ENCODE assay signal across 34 mouse cellular contexts in genomic region chr7:123946836-123947235, GRCm38 (mm10). TPM values are rescaled to one million over a fixed set of nuclear protein-coding genes. Genes with fewer than 3 reads are reported as not detected.
DNase-seq lines count a peak whose midpoint lies in the region; ATAC-seq and TF ChIP-seq lines count a peak whose summit lies in the region.
"Had no signal": no experiment of that assay in that cellular context is flagged by ENCODE, and none has a peak within 500 bp of the region (broad histone marks: within the 10 kb centered on the region; RNA-seq: fewer than 3 reads in every experiment).

No protein-coding gene starts in this region.

- no peaks in the 10 kb centered on the region for H3K4me1 ChIP-seq in stomach, embryonic 14.5 days (ENCODE audit: control insufficient read depth, insufficient read depth, low read length)
- H3K4me1 ChIP-seq in stomach, postnatal 0 days (replicated peaks; ENCODE audit: control insufficient read depth, insufficient read depth): no peaks in the 10 kb centered on the region
- H3K4me1 ChIP-seq: limb, embryonic 13.5 days; liver, embryonic 12.5 days; midbrain, embryonic 10.5 days; midbrain, embryonic 15.5 days; neural tube, embryonic 15.5 days; stomach, embryonic 15.5 days had no signal

- TF ChIP-seq EP300 in stomach, postnatal 0 days (optimal IDR thresholded peaks at IDR 0.05): no peak

- no peaks in the 10 kb centered on the region for H3K27me3 ChIP-seq in stomach, embryonic 14.5 days (ENCODE audit: control insufficient read depth, insufficient read depth, low read length)
- no peaks in the 10 kb centered on the region for H3K27me3 ChIP-seq in stomach, postnatal 0 days (ENCODE audit: control insufficient read depth, insufficient read depth, low read length)
- H3K27me3 ChIP-seq: limb, embryonic 13.5 days; liver, embryonic 12.5 days; midbrain, embryonic 15.5 days; neural tube, embryonic 15.5 days; stomach, embryonic 15.5 days had no signal

- no peak overlapping the region for H3K4me2 ChIP-seq in stomach, embryonic 14.5 days (replicated peaks; ENCODE audit: low read depth, low read length)
- no peak overlapping the region for H3K4me2 ChIP-seq in stomach, postnatal 0 days (replicated peaks; ENCODE audit: low read depth)
- H3K4me2 ChIP-seq: heart, embryonic 11.5 days; hindbrain, embryonic 14.5 days; limb, embryonic 13.5 days; liver, embryonic 12.5 days; midbrain, embryonic 15.5 days; neural tube, embryonic 15.5 days; stomach, embryonic 15.5 days had no signal

- H3K9ac ChIP-seq in stomach, embryonic 14.5 days (replicated peaks; ENCODE audit: low read depth, low read length): no peak overlapping the region
- H3K9ac ChIP-seq in stomach, postnatal 0 days (ENCODE audit: low read length): no peak overlapping the region
- H3K9ac ChIP-seq: hindbrain, embryonic 14.5 days; limb, embryonic 13.5 days; liver, embryonic 12.5 days; liver, postnatal 0 days; midbrain, embryonic 15.5 days; neural tube, embryonic 15.5 days; stomach, embryonic 15.5 days had no signal

- intact Hi-C loops in heart, postnatal 10 days (cut with DNase I): no loop called here

- H3K9me3 ChIP-seq in stomach, embryonic 14.5 days (ENCODE audit: control insufficient read depth, low read depth, low read length): no peaks in the 10 kb centered on the region
- no peaks in the 10 kb centered on the region for H3K9me3 ChIP-seq in stomach, postnatal 0 days (ENCODE audit: control insufficient read depth, low read length)
- H3K9me3 ChIP-seq: limb, embryonic 13.5 days; liver, embryonic 12.5 days; midbrain, embryonic 10.5 days; midbrain, embryonic 15.5 days; neural tube, embryonic 15.5 days; stomach, embryonic 15.5 days had no signal

- no peak overlapping the region for H3K4me3 ChIP-seq in stomach, embryonic 14.5 days (ENCODE audit: low read depth, low read length)
- H3K4me3 ChIP-seq in stomach, postnatal 0 days (ENCODE audit: low read depth, low read length): no peak overlapping the region
- H3K4me3 ChIP-seq: layer of hippocampus, adult 2 months; left cerebral cortex, adult 2 months; limb, embryonic 13.5 days; liver, embryonic 12.5 days; midbrain, embryonic 10.5 days; midbrain, embryonic 15.5 days; neural tube, embryonic 15.5 days; stomach, embryonic 15.5 days had no signal

- peak; percentile 46; the same call in 1 of the 2 replicates for ATAC-seq in stomach, embryonic 14.5 days (ENCODE audit: insufficient number of reproducible peaks, insufficient read depth, low FRiP score, low read depth)
- no peak for ATAC-seq in stomach, postnatal 0 days (ENCODE audit: low FRiP score, low TSS enrichment)
- ATAC-seq: forebrain, embryonic 16.5 days; liver, embryonic 12.5 days; liver, postnatal 0 days; lung, postnatal 0 days; midbrain, embryonic 15.5 days had no signal

- no peak for TF ChIP-seq CTCF in stomach, postnatal 0 days (IDR thresholded peaks at IDR 0.05; ENCODE audit: low read depth)

- no peak overlapping the region for H3K27ac ChIP-seq in stomach, embryonic 14.5 days (ENCODE audit: low read length)
- no peak overlapping the region for H3K27ac ChIP-seq in stomach, postnatal 0 days (replicated peaks)
- H3K27ac ChIP-seq: hindbrain, embryonic 14.5 days; layer of hippocampus, adult 2 months; left cerebral cortex, adult 2 months; limb, embryonic 13.5 days; liver, embryonic 12.5 days; midbrain, embryonic 10.5 days; midbrain, embryonic 15.5 days; neural tube, embryonic 15.5 days; stomach, embryonic 15.5 days had no signal

- H3K36me3 ChIP-seq in stomach, embryonic 14.5 days (ENCODE audit: control insufficient read depth, insufficient read depth, low read length): no peaks in the 10 kb centered on the region
- no peaks in the 10 kb centered on the region for H3K36me3 ChIP-seq in stomach, postnatal 0 days (ENCODE audit: control insufficient read depth, insufficient read depth, low read length)
- H3K36me3 ChIP-seq: limb, embryonic 13.5 days; liver, embryonic 12.5 days; midbrain, embryonic 10.5 days; midbrain, embryonic 15.5 days; neural tube, embryonic 15.5 days; stomach, embryonic 15.5 days had no signal

- peak; percentile 16 to 24 for DNase-seq in heart, postnatal 10 days
- DNase-seq in heart, adult 11 months: no peak
- peak; percentile 34 for DNase-seq in kidney, postnatal 14 days
- no peak for DNase-seq in kidney, adult 8-10 months
- DNase-seq in stomach, postnatal 0 days (ENCODE audit: low spot score): no peak
- DNase-seq in gastrocnemius, adult 8-10 months (ENCODE audit: low spot score in 2 of 2): no peak
- DNase-seq: adrenal gland, postnatal 25 days; B cell, adult 2 months; cerebellum, adult 2 months; cerebellum, postnatal 14 days; gastrocnemius, postnatal 14 days; kidney, postnatal 25 days; liver, postnatal 0 days; retina, postnatal 1 day; right cerebral cortex, postnatal 14 days; thymus, adult 18-20 months; thymus, postnatal 25 days had no signal

- 40% methylated on average over 3 of the region's 3 CpGs for WGBS in stomach, embryonic 14.5 days
- 47% methylated on average over 3 of the region's 3 CpGs for WGBS in stomach, postnatal 0 days

RNA-seq across cellular contexts. Expression of gene Hs3st4, which starts 35.8 kb away (rescaled TPM):
- under 1 TPM in 1 of 2 experiments, not detected in 1; 0.14 TPM for total RNA-seq in heart, postnatal 10 days (2021)
- 0.15 and 0.27 TPM in 2 replicates for polyA plus RNA-seq in stomach, embryonic 14.5 days (2014; fragmentation: Nextera tagmentation; extraction: Ambion mirVana)
- 0.06 and 0.11 TPM in 2 replicates for polyA plus RNA-seq in stomach, postnatal 0 days (2015; fragmentation: Nextera tagmentation; extraction: Ambion mirVana)
- not detected for total RNA-seq in gastrocnemius, adult 8-10 months (2022)
- total RNA-seq: adrenal gland, adult 18-20 months; adrenal gland, postnatal 25 days; gastrocnemius, postnatal 14 days; granulocyte monocyte progenitor cell, adult 5-6 weeks; hematopoietic stem cell, adult 5-6 weeks; megakaryocyte progenitor cell, adult 5-6 weeks had no signal
- polyA plus RNA-seq: liver, embryonic 12.5 days; liver, postnatal 0 days; lung, postnatal 0 days had no signal

Comparison
In these comparisons a context has a peak if more than half of its experiments do, and no peak if none do; other contexts are left out.
1. DNase-seq: peak in heart, postnatal 10 days (2 of 2) and kidney, postnatal 14 days (single experiment); none in heart, adult 11 months (single experiment), kidney, adult 8-10 months (0 of 2), stomach, postnatal 0 days (single experiment) and gastrocnemius, adult 8-10 months (0 of 2).